Mouse (Mus musculus) right cerebral cortex, adult 2 months (tissue): ENCODE measurements at regions not wholly inside any gene's neighbourhood (a gene's known extent, or its start where the extent isn't known, plus 50 kb on each side); places are given as distances from the start of the nearest gene placed in this dataset.

ENCODE experiments used
- DNase-seq, 2 experiments: peaks; one replicate each; pipeline ENCODE4 v3.0.0; 2021 to 2022; ENCODE audit warnings: low spot score in 2 of 2

- DNase-seq, result no peak
These were observed 282.4 kb upstream of the Ptprd start for GRCm38 (mm10) chr4:78494117-78494516.

- no peak for DNase-seq
These were observed 254.8 kb upstream of the Ptprd start for GRCm38 (mm10) chr4:78466591-78466990.

GRCm38 (mm10) chr4:78456284-78456683 lies 244.5 kb upstream of the Ptprd start:
- no peak for DNase-seq

- DNase-seq, result no peak
These were observed 205.4 kb upstream of the Ptprd start for GRCm38 (mm10) chr4:78417153-78417552.

GRCm38 (mm10) chr4:78389406-78389805 lies 177.6 kb upstream of the Ptprd start:
- DNase-seq, result peak; percentile 5 to 7

- no peak for DNase-seq
These were observed 143.4 kb upstream of the Ptprd start for GRCm38 (mm10) chr4:78355162-78355561.

GRCm38 (mm10) chr4:78335777-78336176 lies 124.0 kb upstream of the Ptprd start:
- no peak for DNase-seq

- peak; percentile 6 to 8 for DNase-seq
These were observed 76.7 kb upstream of the Ptprd start for GRCm38 (mm10) chr4:78288506-78288905.
